Comparison of ENCODE assay signal across 11 mouse cellular contexts in genomic region chr2:137706528-137706988, GRCm38 (mm10).
DNase-seq lines count a peak whose midpoint lies in the region; ATAC-seq lines count a peak whose summit lies in the region.
"Had no signal": no experiment of that assay in that cellular context is flagged by ENCODE, and none has a peak within 500 bp of the region (broad histone marks: within the 10 kb centered on the region; RNA-seq: fewer than 3 reads in every experiment).

No protein-coding gene starts in this region.

- ATAC-seq in neural tube, embryonic 11.5 days (ENCODE audit: insufficient read depth, low FRiP score, low TSS enrichment): peak; percentile 78

- peak overlapping the region; percentile 29 for H3K4me2 ChIP-seq in neural tube, embryonic 11.5 days (ENCODE audit: low read depth)
- H3K4me2 ChIP-seq: liver, embryonic 13.5 days had no signal

- no peaks in the 10 kb centered on the region for H3K36me3 ChIP-seq in heart, embryonic 10.5 days
- H3K36me3 ChIP-seq in neural tube, embryonic 11.5 days (ENCODE audit: control insufficient read depth, insufficient read depth, low read length): no peaks in the 10 kb centered on the region
- H3K36me3 ChIP-seq: liver, embryonic 13.5 days; stomach, embryonic 15.5 days had no signal

- H3K27ac ChIP-seq in heart, embryonic 10.5 days: peak overlapping the region; percentile 62
- H3K27ac ChIP-seq in neural tube, embryonic 11.5 days (ENCODE audit: low read depth, low read length): no peak overlapping the region
- H3K27ac ChIP-seq: liver, embryonic 13.5 days; stomach, embryonic 15.5 days had no signal

- H3K9ac ChIP-seq in neural tube, embryonic 11.5 days (ENCODE audit: low read length): no peak overlapping the region
- H3K9ac ChIP-seq: liver, embryonic 13.5 days; stomach, embryonic 15.5 days had no signal

- peak overlapping the region; percentile 32 for H3K4me3 ChIP-seq in heart, embryonic 10.5 days
- H3K4me3 ChIP-seq in neural tube, embryonic 11.5 days (ENCODE audit: low read depth, low read length): no peak overlapping the region
- H3K4me3 ChIP-seq: liver, embryonic 13.5 days; megakaryocyte, embryonic 14.5 days; stomach, embryonic 15.5 days had no signal

- H3K9me3 ChIP-seq in heart, embryonic 10.5 days: no peaks in the 10 kb centered on the region
- H3K9me3 ChIP-seq in neural tube, embryonic 11.5 days (ENCODE audit: control insufficient read depth, low read length): no peaks in the 10 kb centered on the region
- H3K9me3 ChIP-seq: liver, embryonic 13.5 days; stomach, embryonic 15.5 days had no signal

- DNase-seq in heart, embryonic 10.5 days (ENCODE audit: low spot score): no peak
- no peak for DNase-seq in heart, postnatal 4 days
- DNase-seq in neural tube, embryonic 11.5 days (ENCODE audit: low spot score): peak; percentile 61
- DNase-seq in neural tube, embryonic 10.5 days (ENCODE audit: extremely low spot score, low spot score): no peak
- DNase-seq in mesoderm, embryonic 11.5 days (ENCODE audit: low read depth, low spot score): peak; percentile 56
- DNase-seq in B cell, adult 2 months: no peak
- no peak for DNase-seq in adrenal gland, postnatal 36 days
- DNase-seq in layer of hippocampus, adult 9-11 months: no peak
- DNase-seq: liver, embryonic 13.5 days had no signal

- 6% methylated on average over 4 of the region's 4 CpGs for WGBS in heart, embryonic 10.5 days
- 3% methylated on average over 4 of the region's 4 CpGs for WGBS in neural tube, embryonic 11.5 days

- peaks cover 9% of the 10 kb centered on the region for H3K4me1 ChIP-seq in heart, embryonic 10.5 days
- H3K4me1 ChIP-seq in neural tube, embryonic 11.5 days (ENCODE audit: control insufficient read depth, insufficient read depth, low read length): peaks cover 12% of the 10 kb centered on the region; the same call in 1 of the 2 replicates
- H3K4me1 ChIP-seq: liver, embryonic 13.5 days; megakaryocyte, embryonic 14.5 days had no signal

- no peaks in the 10 kb centered on the region for H3K27me3 ChIP-seq in heart, embryonic 10.5 days (ENCODE audit: insufficient read depth, poor library complexity, severe bottlenecking)
- H3K27me3 ChIP-seq in neural tube, embryonic 11.5 days (ENCODE audit: control insufficient read depth, insufficient read depth, low read length): peaks cover 30% of the 10 kb centered on the region
- H3K27me3 ChIP-seq: liver, embryonic 13.5 days; megakaryocyte, embryonic 14.5 days; stomach, embryonic 15.5 days had no signal

Comparison
In these comparisons a context has a peak if more than half of its experiments do, and no peak if none do; other contexts are left out.
1. DNase-seq: peak in neural tube, embryonic 11.5 days (single experiment) and mesoderm, embryonic 11.5 days (single experiment); none in heart, embryonic 10.5 days (single experiment), heart, postnatal 4 days (single experiment), neural tube, embryonic 10.5 days (single experiment), B cell, adult 2 months (0 of 2), adrenal gland, postnatal 36 days (0 of 2) and layer of hippocampus, adult 9-11 months (single experiment).